Mouse (Mus musculus): Measurements from ENCODE around the gene Chid1. TPM values are rescaled to one million over a fixed set of nuclear protein-coding genes. Genes with fewer than 3 reads are reported as not detected.

Gene Chid1
- polyA plus RNA-seq, 1 experiment = 51.3 TPM

DNA sequence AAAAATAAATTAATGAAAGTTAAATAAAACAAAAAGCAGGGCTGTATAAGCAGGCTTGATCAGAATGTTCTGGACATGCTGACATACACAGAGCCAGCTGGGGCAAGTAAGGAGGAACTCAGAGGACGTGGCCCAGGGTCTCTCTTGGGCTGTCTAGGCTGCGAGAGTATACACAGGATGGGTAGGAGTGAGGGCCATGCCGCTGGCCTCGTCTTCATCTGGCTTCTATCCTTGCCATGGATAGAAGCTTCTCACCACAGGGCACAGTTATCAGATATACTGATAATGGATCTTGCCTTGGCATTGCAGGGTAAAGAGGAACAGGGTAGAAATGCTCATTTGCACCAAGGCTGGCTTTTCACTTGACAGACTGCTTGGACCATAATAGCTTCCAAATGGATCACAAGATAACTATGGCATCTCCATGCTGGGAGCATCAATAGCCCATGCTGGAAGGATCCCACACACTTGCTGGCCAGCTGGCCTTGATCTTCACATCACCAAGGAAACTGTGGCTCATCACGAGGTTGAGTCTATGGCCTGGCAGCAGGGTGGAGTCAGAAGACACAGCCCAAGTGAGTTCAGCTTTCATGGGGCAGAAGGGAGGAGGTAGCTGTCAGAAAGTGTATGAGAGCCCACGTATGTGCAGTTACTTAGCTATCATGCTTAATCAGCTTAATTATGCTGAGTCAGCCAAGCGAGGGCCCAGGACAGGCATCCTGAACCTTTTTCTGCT lies 37.7 kb downstream of the Chid1 start:
- H3K27me3 ChIP-seq (ENCODE audit: control insufficient read depth, insufficient read depth, insufficient read length) = no peaks in the 10 kb centered on the region
- no peaks in the 10 kb centered on the region for H3K79me2 ChIP-seq (ENCODE audit: control insufficient read depth, insufficient read depth)
- H3K4me3 ChIP-seq = no peak overlapping the region
- no peak overlapping the region for H3ac ChIP-seq (ENCODE audit: control insufficient read depth, insufficient read length)
- H3K36me3 ChIP-seq (ENCODE audit: control insufficient read depth, insufficient read depth) = peaks cover 4% of the 10 kb centered on the region
- TF ChIP-seq CEBPB (IDR thresholded peaks at IDR 0.05; ENCODE audit: insufficient read depth, poor library complexity, severe bottlenecking) (no peak), MYOD1 (IDR thresholded peaks at IDR 0.05; ENCODE audit: control insufficient read depth in 1 of 3, insufficient read length in 2 of 3, low read depth in 2 of 3) (no peak), POLR2A (IDR thresholded peaks at IDR 0.05; ENCODE audit: insufficient read length, low read depth) (no peak), POLR2AphosphoS2 (IDR thresholded peaks at IDR 0.05; ENCODE audit: insufficient read length, low read depth) (no peak), USF1 (IDR thresholded peaks at IDR 0.05; ENCODE audit: low read depth) (no peak), TCF12 (IDR thresholded peaks at IDR 0.05; ENCODE audit: insufficient read depth, poor library complexity, severe bottlenecking) (no peak), MYOG (IDR thresholded peaks at IDR 0.05; ENCODE audit: control insufficient read depth in 1 of 3, insufficient read depth in 1 of 3, insufficient read length in 2 of 3, low read depth in 2 of 3) (no peak), E2F4 (IDR thresholded peaks at IDR 0.05; ENCODE audit: insufficient read depth) (no peak), MAX (IDR thresholded peaks at IDR 0.05; ENCODE audit: low read depth) (no peak), TCF3 (IDR thresholded peaks at IDR 0.05; ENCODE audit: insufficient read length, low read depth) (no peak), SRF (IDR thresholded peaks at IDR 0.05; ENCODE audit: control insufficient read depth, insufficient read length, low read depth) (no peak), REST (IDR thresholded peaks at IDR 0.05; ENCODE audit: insufficient read depth, insufficient read length) (no peak)
- no peak overlapping the region for H3K4me2 ChIP-seq (ENCODE audit: low read depth)

DNA sequence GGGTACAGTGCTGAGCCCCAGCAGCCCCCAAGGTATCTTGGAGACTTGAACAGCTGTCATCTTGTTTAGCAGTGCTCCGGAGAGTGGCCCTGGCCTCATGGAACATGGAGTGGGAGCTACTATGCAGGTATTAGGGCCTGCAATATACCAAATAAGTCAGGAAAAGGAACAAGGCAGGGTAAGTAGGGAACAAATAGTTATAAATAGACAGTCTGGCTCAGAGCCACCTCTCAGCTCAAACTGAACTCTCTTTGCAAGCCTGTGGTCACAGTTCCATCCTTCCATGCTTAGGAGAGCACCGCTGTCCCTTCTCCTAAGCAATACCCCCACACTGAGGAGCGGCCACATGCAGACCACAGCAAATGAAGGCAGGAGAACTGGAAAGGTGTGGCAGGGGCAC lies 42.1 kb downstream of the Chid1 start:
- no peak for TF ChIP-seq SRF (IDR thresholded peaks at IDR 0.05; ENCODE audit: control insufficient read depth, insufficient read length, low read depth)
- no peak for TF ChIP-seq TCF12 (IDR thresholded peaks at IDR 0.05; ENCODE audit: insufficient read depth, poor library complexity, severe bottlenecking)
- no peak for TF ChIP-seq POLR2A (IDR thresholded peaks at IDR 0.05; ENCODE audit: insufficient read length, low read depth)
- no peak for TF ChIP-seq USF1 (IDR thresholded peaks at IDR 0.05; ENCODE audit: low read depth)
- TF ChIP-seq E2F4 (IDR thresholded peaks at IDR 0.05; ENCODE audit: insufficient read depth) = no peak
- no peak for TF ChIP-seq CEBPB (IDR thresholded peaks at IDR 0.05; ENCODE audit: insufficient read depth, poor library complexity, severe bottlenecking)
- no peak for TF ChIP-seq MYOD1 (IDR thresholded peaks at IDR 0.05; ENCODE audit: control insufficient read depth in 1 of 3, insufficient read length in 2 of 3, low read depth in 2 of 3)
- TF ChIP-seq REST (IDR thresholded peaks at IDR 0.05; ENCODE audit: insufficient read depth, insufficient read length) = no peak
- TF ChIP-seq MAX (IDR thresholded peaks at IDR 0.05; ENCODE audit: low read depth) = no peak
- Histone ChIP-seq H3K4me2 (ENCODE audit: low read depth) (no peak overlapping the region), H3K79me2 (ENCODE audit: control insufficient read depth, insufficient read depth) (no peaks in the 10 kb centered on the region), H3K36me3 (ENCODE audit: control insufficient read depth, insufficient read depth) (peaks cover 4% of the 10 kb centered on the region), H3K4me3 (no peak overlapping the region), H3ac (ENCODE audit: control insufficient read depth, insufficient read length) (no peak overlapping the region), H3K27me3 (ENCODE audit: control insufficient read depth, insufficient read depth, insufficient read length) (no peaks in the 10 kb centered on the region)

DNA sequence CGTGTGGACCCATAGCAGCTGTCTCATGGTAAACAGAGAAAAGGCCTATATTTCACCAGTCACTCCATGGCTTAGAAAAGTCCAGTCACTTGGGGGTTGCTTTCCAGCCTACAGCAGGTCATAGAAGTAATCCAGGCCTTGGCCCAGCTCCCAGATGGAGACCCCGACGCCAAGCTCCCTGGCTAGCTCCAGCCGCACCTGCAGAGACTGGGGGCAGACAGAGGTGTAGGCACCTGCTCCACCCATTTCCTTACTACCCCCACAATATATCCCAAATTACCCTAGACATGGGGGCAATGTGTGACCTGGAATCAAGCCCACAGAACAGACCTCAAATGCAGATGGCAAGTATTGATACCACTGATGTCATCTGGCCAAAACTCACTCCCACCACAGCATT lies 43.7 kb downstream of the Chid1 start:
- Histone ChIP-seq H3K4me2 (ENCODE audit: low read depth) (no peak overlapping the region), H3ac (ENCODE audit: control insufficient read depth, insufficient read length) (no peak overlapping the region), H3K79me2 (ENCODE audit: control insufficient read depth, insufficient read depth) (no peaks in the 10 kb centered on the region), H3K36me3 (ENCODE audit: control insufficient read depth, insufficient read depth) (peaks cover 4% of the 10 kb centered on the region), H3K27me3 (ENCODE audit: control insufficient read depth, insufficient read depth, insufficient read length) (no peaks in the 10 kb centered on the region), H3K4me3 (no peak overlapping the region)
- TF ChIP-seq E2F4 (IDR thresholded peaks at IDR 0.05; ENCODE audit: insufficient read depth) (no peak), CEBPB (IDR thresholded peaks at IDR 0.05; ENCODE audit: insufficient read depth, poor library complexity, severe bottlenecking) (no peak), REST (IDR thresholded peaks at IDR 0.05; ENCODE audit: insufficient read depth, insufficient read length) (no peak), USF1 (IDR thresholded peaks at IDR 0.05; ENCODE audit: low read depth) (no peak)

DNA sequence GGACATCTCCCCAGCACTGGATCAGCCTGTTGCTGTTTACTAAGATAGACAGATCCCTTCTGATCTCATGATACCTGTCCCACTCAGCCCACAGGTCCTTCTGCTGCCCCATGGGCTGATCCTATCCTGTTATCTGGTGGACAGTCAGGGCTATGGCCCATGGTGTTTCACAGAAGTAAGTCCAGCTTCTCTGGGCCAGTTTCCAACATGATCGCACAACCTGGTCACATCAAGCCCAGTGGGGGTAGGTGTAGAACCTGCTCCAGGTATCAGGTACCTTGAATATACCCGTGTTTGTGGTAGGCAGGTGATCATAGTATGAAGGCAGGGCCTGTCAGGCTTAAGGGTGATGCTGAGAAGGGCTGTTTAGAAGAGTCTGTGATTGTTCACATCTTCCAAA lies 44.3 kb downstream of the Chid1 start:
- TF ChIP-seq TCF3 (IDR thresholded peaks at IDR 0.05; ENCODE audit: insufficient read length, low read depth) (no peak), MAX (IDR thresholded peaks at IDR 0.05; ENCODE audit: low read depth) (no peak), REST (IDR thresholded peaks at IDR 0.05; ENCODE audit: insufficient read depth, insufficient read length) (no peak), POLR2AphosphoS2 (IDR thresholded peaks at IDR 0.05; ENCODE audit: insufficient read length, low read depth) (peak; percentile 37)
- H3K36me3 ChIP-seq (ENCODE audit: control insufficient read depth, insufficient read depth) = peaks cover under 1% of the 10 kb centered on the region

DNA sequence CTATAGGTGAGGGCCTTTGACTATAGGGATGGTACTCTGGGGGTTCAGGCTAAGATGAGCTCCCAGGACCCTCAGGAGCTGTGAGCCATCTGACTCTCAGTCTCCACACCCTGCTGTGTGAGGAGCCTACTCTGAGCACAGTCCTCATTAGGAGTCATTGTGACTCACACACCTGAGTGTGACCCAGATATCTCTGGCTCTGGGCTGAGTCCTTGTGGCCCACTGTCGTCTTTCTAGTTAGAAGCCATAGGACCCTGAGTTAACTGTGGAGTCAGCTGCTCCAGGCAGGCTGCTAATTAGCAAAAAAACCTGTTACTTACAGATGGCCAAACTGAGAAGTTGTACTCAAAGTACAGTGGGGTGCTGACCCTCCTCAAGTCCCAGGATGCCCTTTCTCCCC lies 45.9 kb downstream of the Chid1 start:
- no peak overlapping the region for H3K4me3 ChIP-seq
- H3K27me3 ChIP-seq (ENCODE audit: control insufficient read depth, insufficient read depth, insufficient read length) = no peaks in the 10 kb centered on the region
- H3ac ChIP-seq (ENCODE audit: control insufficient read depth, insufficient read length) = no peak overlapping the region
- H3K36me3 ChIP-seq (ENCODE audit: control insufficient read depth, insufficient read depth) = no peaks in the 10 kb centered on the region
- H3K4me2 ChIP-seq (ENCODE audit: low read depth) = no peak overlapping the region
- no peak for TF ChIP-seq REST (IDR thresholded peaks at IDR 0.05; ENCODE audit: insufficient read depth, insufficient read length)
- TF ChIP-seq POLR2AphosphoS2 (IDR thresholded peaks at IDR 0.05; ENCODE audit: insufficient read length, low read depth) = peak; percentile 9
- no peaks in the 10 kb centered on the region for H3K79me2 ChIP-seq (ENCODE audit: control insufficient read depth, insufficient read depth)

More for the DNA sequence above, 44.3 kb downstream of the Chid1 start:
- Histone ChIP-seq H3K27me3 (ENCODE audit: control insufficient read depth, insufficient read depth, insufficient read length) (no peaks in the 10 kb centered on the region), H3K4me3 (no peak overlapping the region), H3K79me2 (ENCODE audit: control insufficient read depth, insufficient read depth) (no peaks in the 10 kb centered on the region), H3ac (ENCODE audit: control insufficient read depth, insufficient read length) (no peak overlapping the region), H3K4me2 (ENCODE audit: low read depth) (no peak overlapping the region)

Data from myocyte (in vitro differentiated cells).